Mouse (Mus musculus): ENCODE measurements at regions not wholly inside any gene's neighbourhood (a gene's known extent, or its start where the extent isn't known, plus 50 kb on each side); places are given as distances from the start of the nearest gene placed in this dataset.
A peak's percentile ranks its signal among the peaks of the same experiment; 100 is the strongest.

- no peak overlapping the region for H3K27ac ChIP-seq (ENCODE audit: low read depth, low read length)
- TF ChIP-seq CTCF (IDR thresholded peaks at IDR 0.05; ENCODE audit: low read depth): no peak
- DNase-seq (no peak), ATAC-seq (no peak)
- no peaks in the 10 kb centered on the region for H3K27me3 ChIP-seq (ENCODE audit: insufficient read depth, low read length)
- H3K9me3 ChIP-seq (ENCODE audit: low read length): no peaks in the 10 kb centered on the region
- H3K9ac ChIP-seq: no peak overlapping the region
- H3K4me3 ChIP-seq (ENCODE audit: low read depth, low read length): no peak overlapping the region
- H3K36me3 ChIP-seq (ENCODE audit: insufficient read depth): no peaks in the 10 kb centered on the region
- 82% methylated on average over 3 of the region's 3 CpGs for WGBS
- no peaks in the 10 kb centered on the region for H3K4me1 ChIP-seq (ENCODE audit: insufficient read depth)
- no peak overlapping the region for H3K4me2 ChIP-seq (ENCODE audit: low read depth)
Measured at GRCm38 (mm10) chr16:77273306-77273705, 259.8 kb downstream of the Usp25 start.

GRCm38 (mm10) chr16:77268926-77269325 is 255.4 kb downstream of the Usp25 start:
- DNase-seq (no peak), ATAC-seq (no peak)
- Histone ChIP-seq H3K36me3 (ENCODE audit: insufficient read depth) (no peaks in the 10 kb centered on the region), H3K9ac (no peak overlapping the region), H3K4me3 (ENCODE audit: low read depth, low read length) (no peak overlapping the region), H3K4me2 (ENCODE audit: low read depth) (no peak overlapping the region), H3K27ac (ENCODE audit: low read depth, low read length) (no peak overlapping the region), H3K27me3 (ENCODE audit: insufficient read depth, low read length) (no peaks in the 10 kb centered on the region), H3K9me3 (ENCODE audit: low read length) (no peaks in the 10 kb centered on the region), H3K4me1 (ENCODE audit: insufficient read depth) (no peaks in the 10 kb centered on the region)
- 65% methylated on average over 2 of the region's 2 CpGs for WGBS
- no peak for TF ChIP-seq CTCF (IDR thresholded peaks at IDR 0.05; ENCODE audit: low read depth)

GRCm38 (mm10) chr16:77267679-77268078 is 254.2 kb downstream of the Usp25 start:
- DNase-seq (no peak), ATAC-seq (no peak)
- Histone ChIP-seq H3K4me3 (ENCODE audit: low read depth, low read length) (no peak overlapping the region), H3K4me1 (ENCODE audit: insufficient read depth) (no peaks in the 10 kb centered on the region), H3K9ac (no peak overlapping the region), H3K36me3 (ENCODE audit: insufficient read depth) (no peaks in the 10 kb centered on the region), H3K9me3 (ENCODE audit: low read length) (no peaks in the 10 kb centered on the region), H3K27me3 (ENCODE audit: insufficient read depth, low read length) (no peaks in the 10 kb centered on the region), H3K27ac (ENCODE audit: low read depth, low read length) (no peak overlapping the region), H3K4me2 (ENCODE audit: low read depth) (no peak overlapping the region)
- TF ChIP-seq CTCF (IDR thresholded peaks at IDR 0.05; ENCODE audit: low read depth): no peak

GRCm38 (mm10) chr16:77252349-77252748 is 238.8 kb downstream of the Usp25 start:
- no peaks in the 10 kb centered on the region for H3K36me3 ChIP-seq (ENCODE audit: insufficient read depth)
- no peak overlapping the region for H3K9ac ChIP-seq
- peak; percentile 34; the same call in 1 of the 2 replicates for ATAC-seq
- H3K27ac ChIP-seq (ENCODE audit: low read depth, low read length): no peak overlapping the region
- 18% methylated on average over 3 of the region's 3 CpGs for WGBS
- TF ChIP-seq CTCF (IDR thresholded peaks at IDR 0.05; ENCODE audit: low read depth): peak; percentile 56
- no peaks in the 10 kb centered on the region for H3K27me3 ChIP-seq (ENCODE audit: insufficient read depth, low read length)
- no peak overlapping the region for H3K4me3 ChIP-seq (ENCODE audit: low read depth, low read length)
- H3K9me3 ChIP-seq (ENCODE audit: low read length): no peaks in the 10 kb centered on the region
- H3K4me2 ChIP-seq (ENCODE audit: low read depth): no peak overlapping the region
- H3K4me1 ChIP-seq (ENCODE audit: insufficient read depth): no peaks in the 10 kb centered on the region
- peak; percentile 54 for DNase-seq

GRCm38 (mm10) chr16:77251422-77251821 is 237.9 kb downstream of the Usp25 start:
- ATAC-seq: no peak
- H3K4me3 ChIP-seq (ENCODE audit: low read depth, low read length): no peak overlapping the region
- 81% methylated on average over 3 of the region's 3 CpGs for WGBS
- no peaks in the 10 kb centered on the region for H3K4me1 ChIP-seq (ENCODE audit: insufficient read depth)
- no peak overlapping the region for H3K9ac ChIP-seq
- no peaks in the 10 kb centered on the region for H3K27me3 ChIP-seq (ENCODE audit: insufficient read depth, low read length)
- no peak overlapping the region for H3K4me2 ChIP-seq (ENCODE audit: low read depth)
- DNase-seq: no peak
- no peak overlapping the region for H3K27ac ChIP-seq (ENCODE audit: low read depth, low read length)
- no peaks in the 10 kb centered on the region for H3K36me3 ChIP-seq (ENCODE audit: insufficient read depth)
- no peaks in the 10 kb centered on the region for H3K9me3 ChIP-seq (ENCODE audit: low read length)
- TF ChIP-seq CTCF (IDR thresholded peaks at IDR 0.05; ENCODE audit: low read depth): no peak

- no peaks in the 10 kb centered on the region for H3K9me3 ChIP-seq (ENCODE audit: low read length)
- ATAC-seq (no peak), DNase-seq (peak; percentile 56)
- no peaks in the 10 kb centered on the region for H3K27me3 ChIP-seq (ENCODE audit: insufficient read depth, low read length)
- TF ChIP-seq CTCF (IDR thresholded peaks at IDR 0.05; ENCODE audit: low read depth): peak; percentile 24; the same call in 1 of the 2 replicates
- H3K36me3 ChIP-seq (ENCODE audit: insufficient read depth): no peaks in the 10 kb centered on the region
- 40% methylated on average over 6 of the region's 6 CpGs for WGBS
- H3K27ac ChIP-seq (ENCODE audit: low read depth, low read length): peak overlapping the region; percentile 69; the same call in 1 of the 2 replicates
- H3K4me3 ChIP-seq (ENCODE audit: low read depth, low read length): peak overlapping the region; percentile 8; the same call in 1 of the 2 replicates
- H3K9ac ChIP-seq: peak overlapping the region; percentile 10
- H3K4me2 ChIP-seq (ENCODE audit: low read depth): peak overlapping the region; percentile 29
- peaks cover 15% of the 10 kb centered on the region for H3K4me1 ChIP-seq (ENCODE audit: insufficient read depth)
Measured at GRCm38 (mm10) chr16:77240876-77241275, 227.4 kb downstream of the Usp25 start.

- no peak for ATAC-seq
- TF ChIP-seq CTCF (IDR thresholded peaks at IDR 0.05; ENCODE audit: low read depth): no peak
- no peaks in the 10 kb centered on the region for H3K9me3 ChIP-seq (ENCODE audit: low read length)
Measured at GRCm38 (mm10) chr16:77239176-77239790, 225.8 kb downstream of the Usp25 start.

More at GRCm38 (mm10) chr16:77239176-77239790, 225.8 kb downstream of the Usp25 start:
- H3K4me2 ChIP-seq (ENCODE audit: low read depth): peak overlapping the region; percentile 49
- H3K4me1 ChIP-seq (ENCODE audit: insufficient read depth): peaks cover 15% of the 10 kb centered on the region
- H3K4me3 ChIP-seq (ENCODE audit: low read depth, low read length): peak overlapping the region; percentile 31
- H3K36me3 ChIP-seq (ENCODE audit: insufficient read depth): no peaks in the 10 kb centered on the region
- H3K27me3 ChIP-seq (ENCODE audit: insufficient read depth, low read length): no peaks in the 10 kb centered on the region
- peak; percentile 82 for DNase-seq
- WGBS: 14% methylated on average over 9 of the region's 9 CpGs
- H3K9ac ChIP-seq: peak overlapping the region; percentile 64
- H3K27ac ChIP-seq (ENCODE audit: low read depth, low read length): peak overlapping the region; percentile 95

Data from forebrain, postnatal 0 days (tissue).